Mouse (Mus musculus): ENCODE data around the gene Gm20379. TPM values are rescaled to one million over a fixed set of nuclear protein-coding genes. Genes with fewer than 3 reads are reported as not detected.

The Gm20379 gene
- polyA plus RNA-seq, 1 experiment from 2014 or later: 1.2 TPM

DNA sequence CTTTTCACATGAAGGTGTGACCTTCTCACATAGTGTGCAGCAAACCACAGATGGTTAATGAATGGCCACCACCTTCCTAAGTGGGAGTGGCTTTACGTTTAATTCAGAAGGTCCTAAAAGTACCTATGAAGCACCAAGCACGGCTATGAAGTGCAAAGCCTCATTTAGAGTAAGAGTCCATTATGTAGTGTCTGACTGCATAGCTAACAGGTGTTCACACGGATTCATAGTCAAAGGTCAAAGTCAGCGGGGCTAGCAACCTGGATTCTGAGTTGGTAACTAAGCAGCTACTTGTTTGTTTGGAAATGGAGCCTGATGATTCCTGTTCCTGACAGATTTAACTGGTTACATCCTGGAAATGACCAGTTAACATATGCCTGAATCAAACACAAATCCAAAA is 4.0 kb upstream of the Gm20379 start:
- no peaks in the 10 kb centered on the region for H3K9me3 ChIP-seq (replicated peaks)
- no peak overlapping the region for H3K4me2 ChIP-seq (replicated peaks)
- no peak overlapping the region for H3K9ac ChIP-seq
- ATAC-seq (ENCODE audit: low FRiP score): no peak
- no peaks in the 10 kb centered on the region for H3K4me1 ChIP-seq
- H3K27ac ChIP-seq: no peak overlapping the region
- H3K4me3 ChIP-seq: no peak overlapping the region
- H3K36me3 ChIP-seq: peaks cover 5% of the 10 kb centered on the region; the same call in 1 of the 2 replicates
- H3K27me3 ChIP-seq: no peaks in the 10 kb centered on the region
- 83% methylated on average over 4 of the region's 4 CpGs for WGBS

DNA sequence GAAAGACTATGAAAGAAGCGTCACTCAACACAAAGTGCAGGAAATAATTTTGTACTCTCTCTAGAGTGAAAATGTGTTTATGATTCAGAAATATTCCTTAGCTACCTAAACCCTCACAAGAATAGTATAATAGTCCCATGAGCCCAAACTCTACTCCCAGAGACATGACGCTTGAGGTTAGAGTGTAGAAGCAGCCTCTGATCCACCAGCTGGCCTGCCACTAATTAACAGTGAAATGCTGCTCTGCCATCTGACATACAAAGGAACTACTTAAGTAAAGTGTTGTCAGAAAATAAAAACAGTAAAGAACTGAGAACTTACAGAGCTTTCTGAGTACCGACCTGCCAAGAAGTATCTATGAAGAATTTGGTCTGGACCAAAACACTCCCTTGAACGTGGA is 3.3 kb upstream of the Gm20379 start:
- Histone ChIP-seq H3K9me3 (replicated peaks) (no peaks in the 10 kb centered on the region), H3K27ac (no peak overlapping the region), H3K9ac (no peak overlapping the region), H3K4me2 (replicated peaks) (no peak overlapping the region), H3K27me3 (no peaks in the 10 kb centered on the region), H3K4me1 (no peaks in the 10 kb centered on the region), H3K36me3 (peaks cover 5% of the 10 kb centered on the region; the same call in 1 of the 2 replicates), H3K4me3 (no peak overlapping the region)
- 85% methylated on average over 4 of the region's 4 CpGs for WGBS
- ATAC-seq (ENCODE audit: low FRiP score): no peak

DNA sequence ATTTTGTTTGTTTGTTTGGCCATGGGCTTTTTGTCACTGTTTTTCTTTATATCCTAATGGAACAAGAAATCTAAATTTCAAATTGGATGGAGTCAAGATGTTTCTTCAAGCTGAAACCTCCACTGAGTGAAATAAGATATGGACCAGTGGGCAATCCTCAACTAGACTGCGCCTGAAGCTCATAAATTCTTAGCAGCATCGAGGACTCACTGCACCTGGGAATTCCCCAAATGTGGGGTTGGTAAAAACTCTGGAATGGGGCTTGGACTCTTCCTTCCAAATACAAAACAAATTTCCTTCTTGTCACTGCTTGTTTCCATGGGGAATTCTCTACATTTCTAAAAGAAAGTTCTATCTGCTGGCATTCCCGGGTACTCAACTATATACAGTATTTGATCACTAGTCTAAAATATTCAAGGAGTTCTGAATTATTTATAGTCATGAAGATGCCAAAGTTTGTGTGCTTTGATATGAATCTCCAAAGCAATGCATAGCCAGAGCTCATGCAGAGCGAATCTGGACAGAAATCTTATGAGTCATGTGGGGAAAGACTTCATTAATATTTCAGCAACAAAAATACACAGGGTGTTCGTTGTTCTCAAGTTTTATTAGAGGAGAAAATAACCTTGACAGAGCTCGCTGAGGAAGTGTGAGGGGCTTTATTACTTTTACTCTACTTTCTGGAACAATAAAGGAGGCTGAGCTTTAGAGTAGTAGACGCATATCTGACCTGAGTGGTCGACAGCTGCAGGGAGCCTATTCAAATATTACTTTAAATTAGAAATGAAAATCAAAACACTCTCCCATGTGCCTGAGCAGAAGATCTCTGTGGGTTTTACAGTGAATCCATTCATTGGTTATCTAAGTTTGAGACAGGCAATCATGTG is 2.5 kb upstream of the Gm20379 start:
- Histone ChIP-seq H3K9me3 (replicated peaks) (no peaks in the 10 kb centered on the region), H3K36me3 (peaks cover 11% of the 10 kb centered on the region), H3K4me3 (no peak overlapping the region), H3K4me1 (no peaks in the 10 kb centered on the region), H3K4me2 (replicated peaks) (no peak overlapping the region), H3K9ac (no peak overlapping the region), H3K27ac (no peak overlapping the region), H3K27me3 (no peaks in the 10 kb centered on the region)
- ATAC-seq (ENCODE audit: low FRiP score): no peak
- 84% methylated on average over 8 of the region's 8 CpGs for WGBS

DNA sequence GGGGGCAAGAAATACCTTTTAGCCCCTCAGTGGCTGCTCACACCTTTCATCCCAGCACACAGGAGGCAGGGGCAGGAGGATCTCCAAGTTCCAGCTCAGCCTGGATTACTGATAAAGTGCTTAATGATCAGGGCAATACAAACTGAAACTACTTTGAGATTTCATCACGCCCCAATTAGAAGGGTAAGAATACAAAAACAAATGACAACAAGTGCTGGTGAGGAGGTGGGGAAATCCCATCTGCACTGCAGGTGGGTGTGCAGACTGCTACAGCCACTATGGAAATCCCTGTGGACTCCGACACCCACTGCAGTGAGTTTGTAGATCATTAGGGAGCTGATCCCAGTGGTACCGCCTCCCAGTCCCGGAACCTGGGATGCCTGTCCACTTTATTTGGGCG is 1.5 kb upstream of the Gm20379 start:
- no peaks in the 10 kb centered on the region for H3K27me3 ChIP-seq
- ATAC-seq (ENCODE audit: low FRiP score): no peak

DNA sequence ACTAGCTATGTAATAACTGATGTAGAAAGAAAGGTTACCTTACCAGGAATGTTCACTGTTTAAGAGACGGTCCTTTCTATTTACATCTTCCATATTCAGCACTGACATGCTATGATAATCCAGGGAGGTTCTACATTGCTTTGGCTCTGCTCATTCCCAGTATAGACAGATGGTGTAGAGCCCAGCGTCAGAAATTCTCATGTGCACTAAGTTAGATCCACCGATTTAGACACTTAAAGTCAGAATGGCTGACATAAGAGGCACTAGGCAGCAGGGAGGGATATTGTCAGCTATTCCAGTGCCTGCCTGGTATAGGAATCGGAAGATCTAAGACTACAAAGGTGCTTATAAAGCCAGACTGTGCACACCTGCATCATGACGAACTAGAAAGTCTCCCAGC is 8.8 kb downstream of the Gm20379 start:
- H3K9me3 ChIP-seq (replicated peaks): no peaks in the 10 kb centered on the region
- no peak for ATAC-seq (ENCODE audit: low FRiP score)
- 92% methylated on average over 5 of the region's 5 CpGs for WGBS
- H3K4me2 ChIP-seq (replicated peaks): no peak overlapping the region
- no peaks in the 10 kb centered on the region for H3K4me1 ChIP-seq
- H3K36me3 ChIP-seq: peaks cover 20% of the 10 kb centered on the region
- H3K4me3 ChIP-seq: no peak overlapping the region
- no peaks in the 10 kb centered on the region for H3K27me3 ChIP-seq
- H3K9ac ChIP-seq: no peak overlapping the region
- no peak overlapping the region for H3K27ac ChIP-seq

More for the DNA sequence above, 1.5 kb upstream of the Gm20379 start:
- no peak overlapping the region for H3K4me2 ChIP-seq (replicated peaks)
- no peak overlapping the region for H3K9ac ChIP-seq
- 96% methylated on average over 5 of the region's 5 CpGs for WGBS
- no peak overlapping the region for H3K27ac ChIP-seq
- no peaks in the 10 kb centered on the region for H3K4me1 ChIP-seq
- no peak overlapping the region for H3K4me3 ChIP-seq
- H3K9me3 ChIP-seq (replicated peaks): no peaks in the 10 kb centered on the region
- H3K36me3 ChIP-seq: peaks cover 21% of the 10 kb centered on the region

DNA sequence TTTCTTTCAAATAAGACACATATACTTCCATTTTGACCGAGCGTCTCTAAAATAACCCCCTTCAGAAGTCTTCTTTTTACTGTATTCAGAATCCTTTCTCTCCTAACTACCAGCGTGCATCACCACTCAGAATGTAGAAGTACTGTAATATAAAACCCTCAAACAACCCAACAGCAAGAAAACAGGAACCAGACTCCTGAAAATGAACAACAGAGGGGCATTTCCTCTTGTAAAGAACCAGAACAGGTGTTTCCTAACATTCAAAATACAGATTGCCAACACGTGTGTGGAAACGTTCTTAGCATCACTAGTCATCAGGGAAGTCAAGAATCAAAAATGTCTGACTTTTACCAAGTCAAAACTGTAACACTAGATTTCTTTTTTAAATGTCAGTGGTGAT is 15.0 kb downstream of the Gm20379 start:
- Histone ChIP-seq H3K36me3 (peaks cover 5% of the 10 kb centered on the region; the same call in 1 of the 2 replicates), H3K9ac (no peak overlapping the region), H3K27ac (no peak overlapping the region), H3K4me1 (no peaks in the 10 kb centered on the region), H3K4me3 (no peak overlapping the region), H3K27me3 (no peaks in the 10 kb centered on the region), H3K9me3 (replicated peaks) (no peaks in the 10 kb centered on the region), H3K4me2 (replicated peaks) (no peak overlapping the region)
- WGBS: 92% methylated on average over 5 of the region's 5 CpGs
- no peak for ATAC-seq (ENCODE audit: low FRiP score)

DNA sequence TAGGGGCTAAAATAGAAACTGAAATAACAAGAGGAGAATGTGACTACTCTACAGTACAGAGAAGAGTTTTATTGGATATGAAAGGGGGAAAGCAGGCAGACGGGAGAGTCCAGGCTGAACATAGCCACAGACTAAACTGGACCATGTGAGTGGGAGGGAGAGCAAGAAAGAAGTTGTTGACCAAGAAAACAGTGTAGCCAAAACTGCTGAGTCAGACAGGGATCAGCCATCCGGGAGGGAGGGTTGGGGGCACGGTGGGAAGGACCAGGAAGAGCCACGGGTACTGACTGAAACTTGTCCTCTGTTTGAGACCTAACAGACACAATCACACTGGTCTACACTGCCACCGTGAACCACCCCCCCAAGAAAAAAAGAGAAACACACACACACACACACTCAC is 20.2 kb downstream of the Gm20379 start:
- no peak overlapping the region for H3K9ac ChIP-seq
- WGBS: 82% methylated on average over 5 of the region's 5 CpGs
- H3K4me1 ChIP-seq: no peaks in the 10 kb centered on the region
- H3K9me3 ChIP-seq (replicated peaks): no peaks in the 10 kb centered on the region
- H3K4me3 ChIP-seq: no peak overlapping the region
- no peak for ATAC-seq (ENCODE audit: low FRiP score)
- 0 out of 2 replicates have a peak, but pooled peaks cover 3% of the 10 kb centered on the region for H3K36me3 ChIP-seq
- no peak overlapping the region for H3K27ac ChIP-seq
- no peaks in the 10 kb centered on the region for H3K27me3 ChIP-seq
- H3K4me2 ChIP-seq (replicated peaks): no peak overlapping the region

DNA sequence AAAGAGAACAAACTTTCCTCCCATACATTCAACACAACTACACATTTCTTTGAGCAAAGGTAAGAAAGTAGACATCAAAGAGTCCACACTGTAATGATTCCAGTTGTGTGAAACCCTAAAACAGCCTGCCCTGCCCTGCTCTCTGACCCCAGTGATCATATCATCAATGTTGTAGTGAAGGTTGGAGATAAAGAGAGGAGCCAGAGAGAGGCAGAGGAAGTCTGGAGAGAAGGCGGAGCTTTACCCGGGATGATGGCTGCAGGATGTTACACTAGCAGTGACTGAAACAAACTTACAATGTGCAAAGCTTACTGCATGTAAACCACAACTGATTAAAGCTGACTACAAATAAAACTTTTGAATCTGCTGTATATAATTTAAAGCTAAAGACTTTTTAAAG is 22.2 kb downstream of the Gm20379 start:
- H3K36me3 ChIP-seq: 0 out of 2 replicates have a peak, but pooled peaks cover 3% of the 10 kb centered on the region
- H3K27me3 ChIP-seq: no peaks in the 10 kb centered on the region
- H3K4me3 ChIP-seq: no peak overlapping the region
- no peak overlapping the region for H3K4me2 ChIP-seq (replicated peaks)
- no peaks in the 10 kb centered on the region for H3K4me1 ChIP-seq
- H3K27ac ChIP-seq: no peak overlapping the region
- no peaks in the 10 kb centered on the region for H3K9me3 ChIP-seq (replicated peaks)
- H3K9ac ChIP-seq: no peak overlapping the region
- 90% methylated on average over 2 of the region's 2 CpGs for WGBS
- no peak for ATAC-seq (ENCODE audit: low FRiP score)

DNA sequence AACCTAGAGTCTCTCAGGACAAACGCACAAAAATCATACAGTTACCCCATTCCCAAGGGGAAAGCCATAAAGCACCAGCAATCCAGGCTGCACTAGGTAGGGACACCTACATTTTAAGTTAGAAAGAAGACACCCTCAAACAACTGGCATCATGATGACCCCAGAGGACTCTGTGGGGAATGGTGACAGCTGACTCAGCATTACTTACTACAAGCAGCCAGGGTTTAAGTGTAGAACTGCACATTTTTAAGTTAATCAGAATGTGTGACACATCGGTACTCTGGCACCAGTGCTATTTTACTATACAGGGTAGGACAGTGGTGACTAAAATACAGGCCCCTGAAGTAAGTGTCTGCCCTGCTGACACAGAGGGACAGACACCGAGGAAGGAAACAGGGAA is 24.8 kb downstream of the Gm20379 start:
- Histone ChIP-seq H3K27ac (no peak overlapping the region), H3K4me1 (no peaks in the 10 kb centered on the region), H3K27me3 (no peaks in the 10 kb centered on the region), H3K36me3 (0 out of 2 replicates have a peak, but pooled peaks cover 6% of the 10 kb centered on the region), H3K9ac (no peak overlapping the region), H3K9me3 (replicated peaks) (no peaks in the 10 kb centered on the region), H3K4me2 (replicated peaks) (no peak overlapping the region), H3K4me3 (no peak overlapping the region)
- WGBS: 92% methylated on average over 3 of the region's 3 CpGs
- no peak for ATAC-seq (ENCODE audit: low FRiP score)

DNA sequence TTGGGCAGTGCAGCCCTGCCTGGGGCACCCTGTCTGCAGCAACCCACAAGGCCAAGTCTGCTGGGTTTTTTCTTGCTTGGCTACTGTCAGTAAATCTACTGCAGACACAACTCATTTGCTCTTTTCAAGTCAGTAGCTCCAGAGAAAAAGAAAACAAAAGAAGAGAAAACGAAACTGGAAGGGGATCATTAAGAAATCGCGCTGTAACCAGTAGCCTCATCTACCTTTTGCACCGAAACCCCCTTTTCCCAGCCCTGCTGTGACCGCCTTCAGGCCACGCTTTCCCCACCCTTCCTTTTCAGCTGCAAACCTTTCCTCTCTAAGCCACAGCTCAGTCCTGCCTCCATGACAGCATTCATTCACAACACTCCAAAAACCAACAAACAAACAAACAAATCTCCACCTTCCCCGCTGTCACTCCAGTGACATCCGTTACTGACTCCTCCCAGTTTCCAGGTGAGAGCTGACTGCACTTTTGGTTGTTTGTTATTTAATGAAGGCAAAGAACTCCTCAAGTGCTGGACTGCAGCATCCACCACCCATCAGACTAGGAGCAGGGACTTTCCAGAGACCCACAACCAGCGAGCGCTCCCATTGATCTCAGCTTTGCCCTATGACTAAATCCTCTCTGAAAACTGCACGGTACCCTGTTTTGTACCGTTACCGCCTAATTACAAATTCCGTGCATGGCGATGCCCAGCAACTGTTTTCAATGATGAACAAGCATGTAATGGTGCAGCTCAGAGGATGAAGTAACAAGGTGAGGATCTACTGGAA is 26.5 kb downstream of the Gm20379 start:
- Histone ChIP-seq H3K27ac (no peak overlapping the region), H3K9ac (no peak overlapping the region), H3K4me2 (replicated peaks) (no peak overlapping the region), H3K4me1 (no peaks in the 10 kb centered on the region), H3K27me3 (no peaks in the 10 kb centered on the region), H3K9me3 (replicated peaks) (no peaks in the 10 kb centered on the region), H3K36me3 (0 out of 2 replicates have a peak, but pooled peaks cover 6% of the 10 kb centered on the region), H3K4me3 (no peak overlapping the region)
- WGBS: 89% methylated on average over 15 of the region's 15 CpGs
- no peak for ATAC-seq (ENCODE audit: low FRiP score)

DNA sequence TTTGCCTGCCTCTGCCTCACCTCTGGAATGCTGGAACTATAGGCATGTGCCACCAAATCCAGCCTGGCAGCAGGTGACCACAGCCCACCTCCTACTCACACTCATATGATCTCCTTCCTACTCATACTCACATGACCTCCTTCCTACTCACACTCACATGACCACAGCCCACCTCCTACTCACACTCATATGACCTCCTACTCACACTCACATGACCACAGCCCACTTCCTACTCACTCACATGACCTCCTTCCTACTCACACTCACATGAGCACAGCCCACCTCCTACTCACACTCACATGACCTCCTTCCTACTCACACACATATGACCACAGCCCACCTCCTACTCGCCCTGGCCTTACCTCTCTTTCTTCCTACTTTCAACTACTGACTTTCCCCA is 31.1 kb downstream of the Gm20379 start:
- no peak for ATAC-seq (ENCODE audit: low FRiP score)
- H3K4me1 ChIP-seq: no peaks in the 10 kb centered on the region
- 91% methylated on average over 1 of the region's 1 CpGs for WGBS
- H3K4me3 ChIP-seq: no peak overlapping the region
- H3K9me3 ChIP-seq (replicated peaks): no peaks in the 10 kb centered on the region
- H3K36me3 ChIP-seq: peaks cover 15% of the 10 kb centered on the region; the same call in 1 of the 2 replicates
- H3K4me2 ChIP-seq (replicated peaks): no peak overlapping the region
- H3K9ac ChIP-seq: no peak overlapping the region
- H3K27ac ChIP-seq: no peak overlapping the region
- H3K27me3 ChIP-seq: no peaks in the 10 kb centered on the region

DNA sequence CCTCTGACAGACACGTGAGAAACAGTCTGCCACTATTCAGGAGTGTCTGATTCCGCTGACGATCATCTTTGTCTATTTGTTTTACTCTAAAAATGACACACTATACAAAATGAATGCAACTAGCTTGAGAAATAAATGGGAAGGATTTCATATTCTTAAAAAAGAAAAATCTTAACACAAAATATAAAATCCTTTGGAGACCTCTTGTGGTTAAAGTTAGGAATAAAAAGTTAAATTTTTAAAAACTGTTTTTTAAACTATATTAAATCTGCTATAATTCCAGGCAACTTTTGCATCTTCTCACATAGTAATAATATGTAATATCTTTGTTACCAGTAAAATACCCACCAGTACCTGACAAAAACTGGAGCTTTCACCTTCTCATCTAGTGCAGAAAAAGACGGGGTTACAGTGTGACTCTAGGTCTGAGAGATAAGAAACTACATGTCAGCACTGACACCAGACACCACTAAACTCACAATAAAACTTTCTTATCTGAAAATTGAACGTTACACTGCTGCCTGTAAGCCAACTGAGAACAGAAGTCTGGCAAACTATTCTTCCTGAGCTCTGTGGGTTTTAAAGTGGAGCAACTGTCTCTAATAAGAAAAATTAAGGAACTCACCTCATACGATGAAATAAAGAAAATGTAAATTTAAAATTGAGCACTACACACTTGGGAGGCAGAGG is 32.1 kb downstream of the Gm20379 start:
- Histone ChIP-seq H3K4me3 (no peak overlapping the region), H3K9ac (no peak overlapping the region), H3K9me3 (replicated peaks) (no peaks in the 10 kb centered on the region), H3K36me3 (peaks cover 15% of the 10 kb centered on the region; the same call in 1 of the 2 replicates), H3K4me1 (no peaks in the 10 kb centered on the region), H3K4me2 (replicated peaks) (no peak overlapping the region), H3K27ac (no peak overlapping the region), H3K27me3 (no peaks in the 10 kb centered on the region)
- no peak for ATAC-seq (ENCODE audit: low FRiP score)
- 89% methylated on average over 6 of the region's 6 CpGs for WGBS
